ENCODE assay signal across 20 mouse cellular contexts in genomic region chr15:82579071-82579470, GRCm38 (mm10). TPM values are rescaled to one million over a fixed set of nuclear protein-coding genes. Genes with fewer than 3 reads are reported as not detected.
"Had no signal": no experiment of that assay in that cellular context is flagged by ENCODE, and none has a peak within 500 bp of the region (broad histone marks: within the 10 kb centered on the region; RNA-seq: fewer than 3 reads in every experiment).

No protein-coding gene starts in this region.

- H3K9me3 ChIP-seq: limb, embryonic 15.5 days; lung, embryonic 15.5 days; midbrain, embryonic 12.5 days; neural tube, embryonic 13.5 days had no signal

- H3K36me3 ChIP-seq: limb, embryonic 15.5 days; liver, embryonic 12.5 days; lung, embryonic 15.5 days; midbrain, embryonic 12.5 days; neural tube, embryonic 13.5 days had no signal

- H3K4me2 ChIP-seq: limb, embryonic 15.5 days; liver, embryonic 12.5 days; lung, embryonic 15.5 days; midbrain, embryonic 12.5 days; neural tube, embryonic 13.5 days had no signal

- ATAC-seq: intestine, embryonic 16.5 days; liver, embryonic 12.5 days; midbrain, embryonic 16.5 days had no signal

- H3K4me3 ChIP-seq: limb, embryonic 15.5 days; liver, embryonic 12.5 days; lung, embryonic 15.5 days; midbrain, embryonic 12.5 days; neural tube, embryonic 13.5 days had no signal

- H3K9ac ChIP-seq: limb, embryonic 15.5 days; liver, embryonic 12.5 days; lung, embryonic 15.5 days; midbrain, embryonic 12.5 days; neural tube, embryonic 13.5 days had no signal

- DNase-seq: lung, postnatal 14 days; retina, postnatal 1 day; right cerebral cortex, postnatal 14 days; thymus, postnatal 36 days had no signal

- H3K4me1 ChIP-seq: limb, embryonic 15.5 days; liver, embryonic 12.5 days; lung, embryonic 15.5 days; midbrain, embryonic 12.5 days; neural tube, embryonic 13.5 days had no signal

- H3K27me3 ChIP-seq: limb, embryonic 15.5 days; liver, embryonic 12.5 days; lung, embryonic 15.5 days; midbrain, embryonic 12.5 days; neural tube, embryonic 13.5 days had no signal

- H3K27ac ChIP-seq: limb, embryonic 15.5 days; liver, embryonic 12.5 days; lung, embryonic 15.5 days; midbrain, embryonic 12.5 days; neural tube, embryonic 13.5 days had no signal

RNA-seq across cellular contexts. Expression of gene Cyp2d12, which starts 24.2 kb away (rescaled TPM):
- total RNA-seq: layer of hippocampus, adult 8-10 months; layer of hippocampus, postnatal 14 days; left cerebral cortex, adult 18-20 months; left cerebral cortex, postnatal 14 days; megakaryocyte-erythroid progenitor cell, adult 5-6 weeks had no signal
- polyA plus RNA-seq: intestine, embryonic 16.5 days; limb, embryonic 11.5 days; limb, embryonic 15.5 days; liver, embryonic 12.5 days; liver, embryonic 16.5 days; lung, embryonic 15.5 days; midbrain, embryonic 12.5 days; midbrain, embryonic 16.5 days; neural tube, embryonic 13.5 days; small intestine, adult 2 months; stomach, embryonic 16.5 days had no signal

RNA-seq across cellular contexts. Expression of gene Cyp2d34, which starts 41.7 kb away (rescaled TPM):
- total RNA-seq: layer of hippocampus, adult 8-10 months; layer of hippocampus, postnatal 14 days; left cerebral cortex, adult 18-20 months; left cerebral cortex, postnatal 14 days; megakaryocyte-erythroid progenitor cell, adult 5-6 weeks had no signal
- polyA plus RNA-seq: limb, embryonic 11.5 days; limb, embryonic 15.5 days; liver, embryonic 12.5 days; liver, embryonic 16.5 days; lung, embryonic 15.5 days; midbrain, embryonic 12.5 days; midbrain, embryonic 16.5 days; neural tube, embryonic 13.5 days; small intestine, adult 2 months; stomach, embryonic 16.5 days had no signal
